Comparison of ENCODE assay signal across 20 mouse cellular contexts in genomic region chr4:152365228-152365627, GRCm38 (mm10). TPM values are rescaled to one million over a fixed set of nuclear protein-coding genes. Genes with fewer than 3 reads are reported as not detected.
A peak's percentile ranks its signal among the peaks of the same experiment; 100 is the strongest.
DNase-seq lines count a peak whose midpoint lies in the region; ATAC-seq and TF ChIP-seq lines count a peak whose summit lies in the region.
"Had no signal": no experiment of that assay in that cellular context is flagged by ENCODE, and none has a peak within 500 bp of the region (broad histone marks: within the 10 kb centered on the region; RNA-seq: fewer than 3 reads in every experiment).

No protein-coding gene starts in this region.

- H3K9me3 ChIP-seq in forebrain, embryonic 15.5 days: no peaks in the 10 kb centered on the region
- no peaks in the 10 kb centered on the region for H3K9me3 ChIP-seq in hindbrain, postnatal 0 days (ENCODE audit: low read length)
- H3K9me3 ChIP-seq: embryonic facial prominence, embryonic 12.5 days; neural tube, embryonic 13.5 days had no signal

- no peak overlapping the region for H3K9ac ChIP-seq in forebrain, embryonic 15.5 days (replicated peaks)
- H3K9ac ChIP-seq in hindbrain, postnatal 0 days (replicated peaks; ENCODE audit: low read length): no peak overlapping the region
- H3K9ac ChIP-seq: embryonic facial prominence, embryonic 12.5 days; neural tube, embryonic 13.5 days had no signal

- 0 out of 2 replicates have a peak, but pooled peaks cover 5% of the 10 kb centered on the region for H3K27me3 ChIP-seq in forebrain, embryonic 15.5 days
- H3K27me3 ChIP-seq in hindbrain, postnatal 0 days (ENCODE audit: insufficient read depth, low read length): no peaks in the 10 kb centered on the region

- peak in 1 of 2 experiments; percentile 52 for DNase-seq in layer of hippocampus, adult 2 months (ENCODE audit: low spot score in 2 of 2)
- DNase-seq in layer of hippocampus, adult 11-12 months (ENCODE audit: low spot score): no peak
- DNase-seq in hindbrain, postnatal 0 days (ENCODE audit: low spot score): peak; percentile 56
- DNase-seq in kidney, adult 18-20 months: no peak
- DNase-seq: B cell, adult 2 months; cerebellum, adult 9-11 months; gastrocnemius, postnatal 36 days; kidney, adult 11 months; left cerebral cortex, postnatal 4 days; liver; thymus, postnatal 36 days had no signal

- H3K4me1 ChIP-seq in forebrain, embryonic 15.5 days: peaks cover 20% of the 10 kb centered on the region
- no peaks in the 10 kb centered on the region for H3K4me1 ChIP-seq in hindbrain, postnatal 0 days (ENCODE audit: insufficient read depth, low read length)
- H3K4me1 ChIP-seq in olfactory bulb, adult 2 months (ENCODE audit: control insufficient read depth, insufficient read depth, low read length): peaks cover 39% of the 10 kb centered on the region

- WGBS in forebrain, embryonic 15.5 days: 21% methylated on average over 7 of the region's 7 CpGs
- WGBS in hindbrain, postnatal 0 days: 30% methylated on average over 7 of the region's 7 CpGs
- WGBS in olfactory bulb, adult 2 months: 26% methylated on average over 7 of the region's 7 CpGs

- peak overlapping the region; percentile 70; the same call in 1 of the 2 replicates for H3K27ac ChIP-seq in layer of hippocampus, adult 2 months
- H3K27ac ChIP-seq in forebrain, embryonic 15.5 days (replicated peaks): peak overlapping the region; percentile 54
- no peak overlapping the region for H3K27ac ChIP-seq in hindbrain, postnatal 0 days
- H3K27ac ChIP-seq in olfactory bulb, adult 2 months (ENCODE audit: insufficient read depth, low read depth, low read length): peak overlapping the region; percentile 47; the same call in 1 of the 2 replicates
- H3K27ac ChIP-seq: embryonic facial prominence, embryonic 12.5 days; kidney, postnatal 0 days; left cerebral cortex, adult 2 months; neural tube, embryonic 13.5 days had no signal

- no peak for TF ChIP-seq CTCF in layer of hippocampus, adult 2 months (conservative IDR thresholded peaks at IDR 0.05)
- no peak for TF ChIP-seq CTCF in hindbrain, postnatal 0 days (IDR thresholded peaks at IDR 0.05; ENCODE audit: low read depth)
- no peak for TF ChIP-seq CTCF in olfactory bulb, adult 2 months (IDR thresholded peaks at IDR 0.05; ENCODE audit: insufficient read depth, low read depth, low read length)

- peaks cover 3% of the 10 kb centered on the region; the same call in 1 of the 2 replicates for H3K36me3 ChIP-seq in forebrain, embryonic 15.5 days
- H3K36me3 ChIP-seq in hindbrain, postnatal 0 days (ENCODE audit: insufficient read depth, low read length): 0 out of 2 replicates have a peak, but pooled peaks cover 5% of the 10 kb centered on the region
- H3K36me3 ChIP-seq: embryonic facial prominence, embryonic 12.5 days had no signal

- no peak overlapping the region for H3K4me2 ChIP-seq in forebrain, embryonic 15.5 days (replicated peaks)
- H3K4me2 ChIP-seq in hindbrain, postnatal 0 days (ENCODE audit: low read depth, low read length): no peak overlapping the region
- H3K4me2 ChIP-seq: embryonic facial prominence, embryonic 12.5 days; neural tube, embryonic 13.5 days had no signal

- TF ChIP-seq POLR2A in olfactory bulb, adult 2 months (IDR thresholded peaks at IDR 0.05; ENCODE audit: insufficient read depth, low read depth, low read length): no peak

- ATAC-seq in forebrain, embryonic 15.5 days (replicated peaks): no peak
- no peak for ATAC-seq in hindbrain, postnatal 0 days
- ATAC-seq in activated CD4-positive, CD25-positive, alpha-beta regulatory T cell, adult 4 months: no peak
- ATAC-seq: lung, postnatal 0 days had no signal

- no peak overlapping the region for H3K4me3 ChIP-seq in layer of hippocampus, adult 2 months
- no peak overlapping the region for H3K4me3 ChIP-seq in forebrain, embryonic 15.5 days
- no peak overlapping the region for H3K4me3 ChIP-seq in hindbrain, postnatal 0 days (ENCODE audit: low read length)
- no peak overlapping the region for H3K4me3 ChIP-seq in olfactory bulb, adult 2 months (ENCODE audit: insufficient read depth, low read depth, low read length)
- H3K4me3 ChIP-seq: embryonic facial prominence, embryonic 12.5 days; left cerebral cortex, adult 2 months; neural tube, embryonic 13.5 days had no signal

RNA-seq across cellular contexts. Expression of gene Chd5, which starts 26.8 kb away (rescaled TPM):
- 100 to 1,000 TPM; 118 to 121 TPM for total RNA-seq in layer of hippocampus, adult 2 months (2021)
- polyA plus RNA-seq in forebrain, embryonic 15.5 days (2015; fragmentation: Nextera tagmentation; extraction: Ambion mirVana): 35.5 and 39.3 TPM in 2 replicates
- 60.1 and 61.2 TPM in 2 replicates for total RNA-seq in hindbrain, postnatal 0 days (2014; rRNA removed)
- polyA plus RNA-seq in hindbrain, postnatal 0 days (2015; fragmentation: Nextera tagmentation; extraction: Ambion mirVana): 65.6 and 69.7 TPM in 2 replicates
- 36.3 TPM in 1 of 2 replicates, not detected in the other for polyA plus RNA-seq in olfactory bulb, adult 2 months (2012; ENCODE audit: insufficient read depth, insufficient read length, low replicate concordance, missing spikeins)
- under 1 TPM in 1 of 2 experiments, not detected in 1; 0.19 TPM for polyA plus RNA-seq in activated CD4-positive, CD25-positive, alpha-beta regulatory T cell, adult 4 months (2017; shearing (Covaris generic))
- polyA plus RNA-seq: liver, embryonic 16.5 days had no signal

RNA-seq across cellular contexts. Expression of gene Rpl22, which starts 39.7 kb away (rescaled TPM):
- total RNA-seq in layer of hippocampus, adult 2 months (2021): 100 to 1,000 TPM; 186 to 202 TPM
- 216 and 221 TPM in 2 replicates for polyA plus RNA-seq in forebrain, embryonic 15.5 days (2015; fragmentation: Nextera tagmentation; extraction: Ambion mirVana)
- total RNA-seq in hindbrain, postnatal 0 days (2014; rRNA removed): 164 and 185 TPM in 2 replicates
- 156 and 176 TPM in 2 replicates for polyA plus RNA-seq in hindbrain, postnatal 0 days (2015; fragmentation: Nextera tagmentation; extraction: Ambion mirVana)
- not detected in 2 replicates for polyA plus RNA-seq in olfactory bulb, adult 2 months (2012; ENCODE audit: insufficient read depth, insufficient read length, low replicate concordance, missing spikeins)
- 1,000 to 10,000 TPM; 1,059 to 1,071 TPM for polyA plus RNA-seq in activated CD4-positive, CD25-positive, alpha-beta regulatory T cell, adult 4 months (2017; shearing (Covaris generic))

RNA-seq across cellular contexts. Expression of gene Rnf207, which starts 46.4 kb away (rescaled TPM):
- 1 to 10 TPM; 6.5 to 7.7 TPM for total RNA-seq in layer of hippocampus, adult 2 months (2021)
- polyA plus RNA-seq in forebrain, embryonic 15.5 days (2015; fragmentation: Nextera tagmentation; extraction: Ambion mirVana): 1.8 and 2.9 TPM in 2 replicates
- total RNA-seq in hindbrain, postnatal 0 days (2014; rRNA removed): 5.7 and 7.7 TPM in 2 replicates
- polyA plus RNA-seq in hindbrain, postnatal 0 days (2015; fragmentation: Nextera tagmentation; extraction: Ambion mirVana): 6.6 and 6.9 TPM in 2 replicates
- not detected in 2 replicates for polyA plus RNA-seq in olfactory bulb, adult 2 months (2012; ENCODE audit: insufficient read depth, insufficient read length, low replicate concordance, missing spikeins)
- polyA plus RNA-seq in activated CD4-positive, CD25-positive, alpha-beta regulatory T cell, adult 4 months (2017; shearing (Covaris generic)): not detected
- total RNA-seq: gastrocnemius, postnatal 36 days had no signal
- polyA plus RNA-seq: liver, embryonic 16.5 days had no signal

Comparison
In these comparisons a context has a peak if more than half of its experiments do, and no peak if none do; other contexts are left out.
1. RNA of gene Chd5, which starts 26.8 kb away (polyA plus RNA-seq): 65.6 to 69.7 TPM in hindbrain, postnatal 0 days, 36.3 TPM in olfactory bulb, adult 2 months and 35.5 to 39.3 TPM in forebrain, embryonic 15.5 days; 0.19 TPM in activated CD4-positive, CD25-positive, alpha-beta regulatory T cell, adult 4 months; every median in the first group is over 10 times any median in the second.